Mouse (Mus musculus): Measurements from ENCODE around the gene Agtrap.

The Agtrap gene

GRCm38 (mm10) chr4:148075881-148076280 lies 11.9 kb downstream of the Agtrap start:
- no peak for DNase-seq (ENCODE audit: low spot score in 2 of 2)

GRCm38 (mm10) chr4:148075259-148075658 lies 12.6 kb downstream of the Agtrap start:
- peak; percentile 64 to 68 for DNase-seq (ENCODE audit: low spot score in 2 of 2)

- DNase-seq (ENCODE audit: low spot score in 2 of 2) = no peak
Measured at GRCm38 (mm10) chr4:148074521-148075189, 13.2 kb downstream of the Agtrap start.

GRCm38 (mm10) chr4:148071508-148071907 lies 16.3 kb downstream of the Agtrap start:
- no peak for DNase-seq (ENCODE audit: low spot score in 2 of 2)

GRCm38 (mm10) chr4:148069602-148070218 lies 18.1 kb downstream of the Agtrap start:
- DNase-seq (ENCODE audit: low spot score in 2 of 2) = no peak

- DNase-seq (ENCODE audit: low spot score in 2 of 2) = no peak
Measured at GRCm38 (mm10) chr4:148067346-148067745, 20.5 kb downstream of the Agtrap start.

- no peak for DNase-seq (ENCODE audit: low spot score in 2 of 2)
Measured at GRCm38 (mm10) chr4:148066401-148066744, 21.5 kb downstream of the Agtrap start.

GRCm38 (mm10) chr4:148065702-148066400 lies 22.0 kb downstream of the Agtrap start:
- DNase-seq (ENCODE audit: low spot score in 2 of 2) = no peak

GRCm38 (mm10) chr4:148061086-148061480 lies 26.7 kb downstream of the Agtrap start:
- no peak for DNase-seq (ENCODE audit: low spot score in 2 of 2)

GRCm38 (mm10) chr4:148060120-148061085 lies 27.4 kb downstream of the Agtrap start:
- no peak for DNase-seq (ENCODE audit: low spot score in 2 of 2)

- DNase-seq (ENCODE audit: low spot score in 2 of 2) = peak in 1 of 2 experiments; percentile 23
Measured at GRCm38 (mm10) chr4:148058993-148059392, 28.8 kb downstream of the Agtrap start.

GRCm38 (mm10) chr4:148058218-148058819 lies 29.5 kb downstream of the Agtrap start:
- no peak for DNase-seq (ENCODE audit: low spot score in 2 of 2)

- DNase-seq (ENCODE audit: low spot score in 2 of 2) = no peak
Measured at GRCm38 (mm10) chr4:148057661-148058209, 30.1 kb downstream of the Agtrap start.

GRCm38 (mm10) chr4:148056801-148057200 lies 31.0 kb downstream of the Agtrap start:
- DNase-seq (ENCODE audit: low spot score in 2 of 2) = no peak

GRCm38 (mm10) chr4:148056246-148056645 lies 31.6 kb downstream of the Agtrap start:
- DNase-seq (ENCODE audit: low spot score in 2 of 2) = no peak

GRCm38 (mm10) chr4:148054961-148055695 lies 32.7 kb downstream of the Agtrap start:
- no peak for DNase-seq (ENCODE audit: low spot score in 2 of 2)

GRCm38 (mm10) chr4:148053417-148053920 lies 34.4 kb downstream of the Agtrap start:
- peak; percentile 77 to 78 for DNase-seq (ENCODE audit: low spot score in 2 of 2)

GRCm38 (mm10) chr4:148052976-148053375 lies 34.9 kb downstream of the Agtrap start:
- DNase-seq (ENCODE audit: low spot score in 2 of 2) = no peak

GRCm38 (mm10) chr4:148051886-148052285 lies 35.9 kb downstream of the Agtrap start:
- no peak for DNase-seq (ENCODE audit: low spot score in 2 of 2)
